Mouse (Mus musculus): ENCODE measurements around the gene Hs6st3. TPM values are rescaled to one million over a fixed set of nuclear protein-coding genes. Genes with fewer than 3 reads are reported as not detected.

Hs6st3 gene
- total and polyA plus RNA-seq, 2 experiments from 2014 or later, result 1.8 to 36.6 TPM

GRCm38 (mm10) chr14:119137512-119137905 lies 632 bp upstream of the Hs6st3 start:
- Histone ChIP-seq H3K27ac (ENCODE audit: low read depth, low read length) (no peak overlapping the region; the same call in 1 of the 2 replicates), H3K36me3 (ENCODE audit: insufficient read depth, low read length) (no peaks in the 10 kb centered on the region), H3K4me3 (ENCODE audit: low read depth, low read length) (peak overlapping the region; percentile 77), H3K4me1 (ENCODE audit: insufficient read depth, low read length) (no peaks in the 10 kb centered on the region), H3K4me2 (ENCODE audit: low read depth, low read length, poor library complexity, severe bottlenecking) (peak overlapping the region; percentile 96), H3K9ac (replicated peaks; ENCODE audit: low read length, poor library complexity, severe bottlenecking) (peak overlapping the region; percentile 57), H3K27me3 (ENCODE audit: insufficient read depth, low read length) (peaks cover 8% of the 10 kb centered on the region; the same call in 1 of the 2 replicates), H3K9me3 (ENCODE audit: low read length) (no peaks in the 10 kb centered on the region)
- ATAC-seq (ENCODE audit: low FRiP score) (peak; percentile 85), DNase-seq (ENCODE audit: low spot score) (peak; percentile 84)
- peak; percentile 53 for TF ChIP-seq CTCF (IDR thresholded peaks at IDR 0.05)
- under 1% methylated on average over 38 of the region's 38 CpGs for WGBS

GRCm38 (mm10) chr14:119138786-119139100 lies 602 bp downstream of the Hs6st3 start:
- WGBS, result under 1% methylated on average over 20 of the region's 20 CpGs
- H3K9ac ChIP-seq (replicated peaks; ENCODE audit: low read length, poor library complexity, severe bottlenecking), result peak overlapping the region; percentile 57

GRCm38 (mm10) chr14:119139381-119139950 lies 1.3 kb downstream of the Hs6st3 start:
- TF ChIP-seq CTCF (IDR thresholded peaks at IDR 0.05), result no peak
- 30% methylated on average over 9 of the region's 9 CpGs for WGBS
- ATAC-seq (ENCODE audit: low FRiP score) (no peak), DNase-seq (ENCODE audit: low spot score) (peak; percentile 57)
- no peaks in the 10 kb centered on the region for H3K36me3 ChIP-seq (ENCODE audit: insufficient read depth, low read length)
- H3K4me3 ChIP-seq (ENCODE audit: low read depth, low read length), result peak overlapping the region; percentile 77
- no peak overlapping the region for H3K27ac ChIP-seq (ENCODE audit: low read depth, low read length)
- H3K9ac ChIP-seq (replicated peaks; ENCODE audit: low read length, poor library complexity, severe bottlenecking), result peak overlapping the region; percentile 57
- H3K4me1 ChIP-seq (ENCODE audit: insufficient read depth, low read length), result no peaks in the 10 kb centered on the region
- H3K4me2 ChIP-seq (ENCODE audit: low read depth, low read length, poor library complexity, severe bottlenecking), result peak overlapping the region; percentile 96
- no peaks in the 10 kb centered on the region for H3K9me3 ChIP-seq (ENCODE audit: low read length)
- peaks cover 8% of the 10 kb centered on the region; the same call in 1 of the 2 replicates for H3K27me3 ChIP-seq (ENCODE audit: insufficient read depth, low read length)

More at GRCm38 (mm10) chr14:119138786-119139100, 602 bp downstream of the Hs6st3 start:
- Histone ChIP-seq H3K36me3 (ENCODE audit: insufficient read depth, low read length) (no peaks in the 10 kb centered on the region), H3K27ac (ENCODE audit: low read depth, low read length) (no peak overlapping the region), H3K9me3 (ENCODE audit: low read length) (no peaks in the 10 kb centered on the region), H3K4me3 (ENCODE audit: low read depth, low read length) (peak overlapping the region; percentile 77), H3K4me1 (ENCODE audit: insufficient read depth, low read length) (no peaks in the 10 kb centered on the region), H3K4me2 (ENCODE audit: low read depth, low read length, poor library complexity, severe bottlenecking) (peak overlapping the region; percentile 96), H3K27me3 (ENCODE audit: insufficient read depth, low read length) (peaks cover 8% of the 10 kb centered on the region; the same call in 1 of the 2 replicates)
- TF ChIP-seq CTCF (IDR thresholded peaks at IDR 0.05), result no peak
- ATAC-seq (ENCODE audit: low FRiP score) (no peak), DNase-seq (ENCODE audit: low spot score) (no peak)

GRCm38 (mm10) chr14:119153088-119153487 lies 14.9 kb downstream of the Hs6st3 start:
- Histone ChIP-seq H3K9ac (replicated peaks; ENCODE audit: low read length, poor library complexity, severe bottlenecking) (no peak overlapping the region), H3K4me1 (ENCODE audit: insufficient read depth, low read length) (no peaks in the 10 kb centered on the region), H3K4me2 (ENCODE audit: low read depth, low read length, poor library complexity, severe bottlenecking) (no peak overlapping the region), H3K4me3 (ENCODE audit: low read depth, low read length) (no peak overlapping the region), H3K27me3 (ENCODE audit: insufficient read depth, low read length) (no peaks in the 10 kb centered on the region), H3K9me3 (ENCODE audit: low read length) (0 out of 2 replicates have a peak, but pooled peaks cover 3% of the 10 kb centered on the region), H3K27ac (ENCODE audit: low read depth, low read length) (no peak overlapping the region), H3K36me3 (ENCODE audit: insufficient read depth, low read length) (no peaks in the 10 kb centered on the region)
- no peak for TF ChIP-seq CTCF (IDR thresholded peaks at IDR 0.05)
- 69% methylated on average over 2 of the region's 2 CpGs for WGBS
- ATAC-seq (ENCODE audit: low FRiP score) (no peak), DNase-seq (ENCODE audit: low spot score) (no peak)

- DNase-seq (ENCODE audit: low spot score) (no peak), ATAC-seq (ENCODE audit: low FRiP score) (no peak)
- no peak for TF ChIP-seq CTCF (IDR thresholded peaks at IDR 0.05)
- H3K4me3 ChIP-seq (ENCODE audit: low read depth, low read length), result no peak overlapping the region
- H3K27ac ChIP-seq (ENCODE audit: low read depth, low read length), result no peak overlapping the region
- no peaks in the 10 kb centered on the region for H3K36me3 ChIP-seq (ENCODE audit: insufficient read depth, low read length)
- no peak overlapping the region for H3K4me2 ChIP-seq (ENCODE audit: low read depth, low read length, poor library complexity, severe bottlenecking)
- no peak overlapping the region for H3K9ac ChIP-seq (replicated peaks; ENCODE audit: low read length, poor library complexity, severe bottlenecking)
- no peaks in the 10 kb centered on the region for H3K9me3 ChIP-seq (ENCODE audit: low read length)
- 89% methylated on average over 9 of the region's 9 CpGs for WGBS
- no peaks in the 10 kb centered on the region for H3K4me1 ChIP-seq (ENCODE audit: insufficient read depth, low read length)
- H3K27me3 ChIP-seq (ENCODE audit: insufficient read depth, low read length), result no peaks in the 10 kb centered on the region
Measured at GRCm38 (mm10) chr14:119193905-119194304, 55.8 kb downstream of the Hs6st3 start.

- H3K27ac ChIP-seq (ENCODE audit: low read depth, low read length), result no peak overlapping the region
- H3K36me3 ChIP-seq (ENCODE audit: insufficient read depth, low read length), result no peaks in the 10 kb centered on the region
- no peak overlapping the region for H3K4me2 ChIP-seq (ENCODE audit: low read depth, low read length, poor library complexity, severe bottlenecking)
- no peaks in the 10 kb centered on the region for H3K4me1 ChIP-seq (ENCODE audit: insufficient read depth, low read length)
- ATAC-seq (ENCODE audit: low FRiP score) (no peak), DNase-seq (ENCODE audit: low spot score) (no peak)
- H3K27me3 ChIP-seq (ENCODE audit: insufficient read depth, low read length), result no peaks in the 10 kb centered on the region
- TF ChIP-seq CTCF (IDR thresholded peaks at IDR 0.05), result no peak
- H3K9me3 ChIP-seq (ENCODE audit: low read length), result no peaks in the 10 kb centered on the region
- WGBS, result 87% methylated on average over 7 of the region's 7 CpGs
- no peak overlapping the region for H3K9ac ChIP-seq (replicated peaks; ENCODE audit: low read length, poor library complexity, severe bottlenecking)
- no peak overlapping the region for H3K4me3 ChIP-seq (ENCODE audit: low read depth, low read length)
Measured at GRCm38 (mm10) chr14:119203508-119203907, 65.4 kb downstream of the Hs6st3 start.
